Mouse (Mus musculus) left cerebral cortex, adult 11 months (tissue): ENCODE results near the gene Snrpd3.
"Not testable (repeated sequence)": the region's sequence is repeated elsewhere in the genome, so short reads cannot be mapped to it uniquely, and the experiment has no call there.

Experiments used
- DNase-seq: peaks from one replicate; pipeline ENCODE4 v3.0.0; 2022; ENCODE audit warnings: low spot score

Snrpd3 gene

DNA sequence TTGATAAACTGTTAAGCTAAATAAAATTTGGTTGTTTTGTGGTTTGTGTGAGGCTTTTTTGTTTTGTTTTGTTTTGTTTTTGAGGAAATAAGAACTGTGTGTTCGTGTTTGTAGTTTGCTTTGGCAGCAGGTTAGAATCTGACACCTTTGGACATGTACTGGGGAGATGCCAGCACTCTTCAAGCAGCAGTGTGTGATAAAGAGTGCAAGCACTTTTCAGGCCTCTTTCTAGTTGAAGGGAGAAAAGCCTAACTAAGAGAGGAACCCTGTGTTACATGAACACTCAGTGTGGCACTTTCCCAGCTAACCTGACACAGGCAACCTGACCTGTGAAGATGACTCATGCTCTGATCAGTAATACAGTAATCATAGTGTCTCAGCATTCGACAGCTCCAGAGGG lies 18.1 kb downstream of the Snrpd3 start:
- DNase-seq = no peak

DNA sequence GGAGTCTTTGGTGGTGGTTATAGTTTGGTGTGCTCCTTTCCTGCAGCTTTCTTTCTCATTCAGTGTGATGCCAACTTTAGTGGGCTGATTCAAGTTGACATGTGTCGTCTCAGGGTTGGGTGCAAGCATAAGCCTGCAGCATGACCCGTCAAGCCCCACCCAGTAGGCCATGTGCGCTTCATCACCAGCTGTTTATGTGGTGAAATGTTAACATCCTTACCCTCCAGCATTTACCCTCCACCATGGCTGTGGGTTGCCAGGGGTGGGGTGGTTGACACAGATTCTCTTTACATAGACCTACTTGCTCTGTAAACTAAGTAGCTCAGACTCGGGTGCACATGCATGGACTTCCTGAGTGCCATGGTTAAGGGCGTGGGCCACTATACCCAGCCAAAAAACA lies 18.8 kb downstream of the Snrpd3 start:
- DNase-seq = no peak

DNA sequence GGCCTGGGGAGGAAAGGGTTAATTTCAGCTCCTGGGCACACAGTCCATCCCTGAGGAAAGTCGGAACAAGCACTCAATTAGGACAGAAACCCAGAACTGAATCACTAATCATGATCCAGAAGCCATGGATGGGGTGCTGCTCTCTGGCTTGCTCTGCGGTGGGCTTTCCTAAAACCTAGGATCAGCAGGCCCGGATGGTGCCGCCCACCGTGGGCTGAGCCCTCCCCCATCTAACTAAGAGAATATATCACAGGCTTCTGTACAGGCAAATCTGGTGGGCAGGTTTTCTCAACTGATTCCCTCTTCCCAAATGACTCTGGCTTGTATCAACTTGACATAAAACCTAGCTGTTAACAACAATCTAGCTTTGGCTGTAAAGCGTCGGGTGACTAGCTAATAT lies 30.6 kb downstream of the Snrpd3 start:
- DNase-seq = no peak

DNA sequence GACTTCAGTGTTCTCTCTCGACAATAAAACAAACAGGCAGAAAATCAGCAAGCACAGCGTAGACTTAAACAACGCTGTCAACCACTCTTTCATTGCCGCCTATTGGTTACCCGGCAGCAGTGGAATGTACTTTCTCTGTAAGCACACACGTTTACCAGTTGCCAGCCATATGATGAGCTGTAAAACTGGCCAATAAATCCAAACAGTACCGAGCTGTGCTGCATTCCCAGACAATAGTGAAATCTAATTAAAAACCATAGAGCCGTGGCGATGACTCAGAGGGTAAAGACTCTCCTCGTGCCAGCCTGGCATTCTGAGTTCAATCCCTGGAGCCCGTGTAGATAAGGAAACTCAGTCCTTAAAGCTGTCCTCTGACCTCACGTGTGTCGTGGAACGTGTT lies 31.1 kb downstream of the Snrpd3 start:
- DNase-seq = no peak

DNA sequence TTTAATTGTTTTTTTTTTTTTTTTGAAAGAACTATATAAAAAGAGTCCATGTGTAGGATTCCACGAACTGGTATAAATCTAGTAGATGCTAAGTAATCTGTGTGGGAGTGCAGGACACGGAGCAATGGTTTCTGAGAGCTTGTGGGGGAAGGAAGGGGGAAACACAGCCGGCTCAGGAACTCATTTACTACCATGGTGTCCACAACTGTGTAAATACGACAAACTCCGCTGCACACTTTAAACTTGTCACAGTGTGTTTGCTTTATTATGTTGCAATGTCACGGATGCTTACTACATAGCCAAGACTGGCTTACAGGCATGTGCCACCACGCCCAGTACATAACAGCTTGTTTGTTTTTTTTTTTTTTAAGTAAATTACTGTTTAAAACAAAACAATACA lies 32.5 kb downstream of the Snrpd3 start:
- no peak for DNase-seq

DNA sequence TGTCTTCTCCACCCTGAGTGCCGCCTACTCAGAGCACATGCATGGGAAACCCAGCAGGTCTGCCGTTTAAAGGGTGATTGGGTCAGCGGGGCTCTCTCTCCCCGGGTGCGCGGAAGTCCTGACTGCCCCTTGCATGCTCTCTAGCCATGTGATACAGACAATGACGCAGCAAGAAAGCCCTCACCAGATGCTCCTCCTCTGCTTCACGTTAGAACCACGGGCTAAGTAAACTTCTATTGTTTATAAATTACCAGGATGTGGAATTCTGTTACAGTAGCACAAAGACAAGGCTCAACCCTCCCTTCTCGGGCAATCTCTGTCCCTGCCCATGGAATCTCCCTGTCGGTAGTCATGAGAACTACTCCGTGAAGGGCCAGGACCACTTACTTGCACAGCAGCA lies 33.8 kb downstream of the Snrpd3 start:
- no peak for DNase-seq

DNA sequence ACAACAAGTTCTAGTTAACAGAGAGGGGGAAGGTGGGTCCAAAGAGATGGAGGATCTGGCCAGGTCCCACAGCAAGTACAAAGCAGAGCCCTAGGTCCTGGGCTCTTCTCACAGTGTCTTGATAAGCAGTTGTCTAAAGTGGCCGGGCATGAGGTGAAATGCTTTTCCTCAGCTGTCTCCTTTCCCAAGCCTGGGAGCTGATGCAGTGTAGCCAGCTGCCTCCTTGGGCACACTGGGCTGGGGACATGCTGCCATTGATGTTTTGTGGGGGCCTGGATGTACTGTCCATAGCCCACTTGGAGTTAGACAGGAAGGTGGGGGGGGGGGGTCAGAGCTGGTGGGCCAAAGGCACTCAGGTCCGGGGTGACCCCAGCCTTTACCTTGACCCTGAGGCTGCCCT lies 34.8 kb downstream of the Snrpd3 start:
- no peak for DNase-seq

DNA sequence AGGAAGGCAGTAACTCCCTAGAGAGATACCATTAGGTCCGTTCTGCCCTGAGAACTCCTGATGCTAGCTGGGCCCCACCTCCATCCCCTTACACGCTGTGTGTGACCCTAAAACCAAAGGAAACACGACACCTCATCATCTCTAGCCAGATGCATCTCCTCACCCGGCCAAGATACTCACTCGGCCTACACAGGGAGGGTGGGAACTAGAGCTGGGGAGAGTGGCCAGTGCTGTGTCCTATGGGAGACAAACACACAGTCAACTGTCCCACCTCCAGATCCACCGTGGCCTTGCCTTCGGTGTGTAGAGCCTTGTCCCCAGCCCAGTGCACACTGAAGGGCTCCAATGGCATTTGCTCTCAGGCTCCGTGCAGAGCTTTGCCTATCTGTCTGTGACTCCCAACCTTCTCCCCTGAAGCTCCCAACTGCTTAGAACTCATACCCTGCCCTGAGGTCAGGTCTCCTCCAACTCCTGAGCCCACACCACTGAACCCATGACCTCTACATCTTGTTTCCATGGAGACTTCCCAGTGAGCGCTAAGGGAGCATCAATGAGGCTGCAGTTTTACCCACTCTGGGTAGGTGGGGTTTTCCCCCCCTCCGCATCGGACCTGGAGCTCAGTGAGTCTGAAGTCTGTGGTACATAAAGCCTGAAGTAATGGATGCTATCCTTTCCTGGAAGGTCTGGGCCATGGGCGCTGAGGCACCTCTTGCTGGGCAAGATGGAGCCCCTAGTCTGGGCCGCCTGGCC lies 35.5 kb downstream of the Snrpd3 start:
- DNase-seq = no peak

DNA sequence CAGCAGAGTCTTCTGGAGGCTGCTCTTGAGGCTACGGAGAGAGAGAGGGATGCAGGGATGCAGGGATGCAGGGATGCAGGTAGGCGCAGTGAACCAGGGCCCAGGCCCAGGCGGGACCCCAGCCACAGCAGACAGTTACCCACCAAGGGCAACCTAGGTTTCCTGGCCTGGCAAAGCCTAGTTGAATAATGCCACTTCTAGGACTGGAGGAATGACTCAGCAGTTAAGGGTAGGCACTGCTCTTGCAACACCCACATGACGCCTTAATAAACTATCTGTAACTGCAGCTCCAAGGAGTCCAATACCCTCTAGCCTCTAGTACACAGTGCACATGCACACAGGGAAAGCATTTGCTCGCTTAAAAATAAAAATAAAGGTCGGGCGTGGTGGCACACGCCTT lies 36.7 kb downstream of the Snrpd3 start:
- DNase-seq = no peak

DNA sequence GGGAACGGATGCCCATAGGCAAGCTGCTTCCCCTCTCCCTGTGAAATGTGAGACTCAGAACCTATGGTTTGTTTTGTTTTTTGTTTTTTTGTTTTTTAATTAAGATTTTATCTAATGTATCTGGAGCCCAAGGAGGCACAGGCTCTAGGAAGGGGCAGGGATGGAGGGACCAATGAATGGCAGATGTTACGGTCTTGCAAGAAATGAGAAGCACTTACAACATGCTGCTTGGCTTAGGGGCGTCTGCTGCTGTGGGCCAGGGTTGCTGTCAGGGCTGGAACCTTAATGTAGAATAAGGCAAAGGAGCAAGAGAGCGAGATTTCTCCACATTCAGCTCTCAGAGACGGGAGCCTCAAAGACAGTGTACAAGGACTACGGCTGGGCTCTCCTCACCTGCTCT lies 38.2 kb downstream of the Snrpd3 start:
- DNase-seq = no peak

DNA sequence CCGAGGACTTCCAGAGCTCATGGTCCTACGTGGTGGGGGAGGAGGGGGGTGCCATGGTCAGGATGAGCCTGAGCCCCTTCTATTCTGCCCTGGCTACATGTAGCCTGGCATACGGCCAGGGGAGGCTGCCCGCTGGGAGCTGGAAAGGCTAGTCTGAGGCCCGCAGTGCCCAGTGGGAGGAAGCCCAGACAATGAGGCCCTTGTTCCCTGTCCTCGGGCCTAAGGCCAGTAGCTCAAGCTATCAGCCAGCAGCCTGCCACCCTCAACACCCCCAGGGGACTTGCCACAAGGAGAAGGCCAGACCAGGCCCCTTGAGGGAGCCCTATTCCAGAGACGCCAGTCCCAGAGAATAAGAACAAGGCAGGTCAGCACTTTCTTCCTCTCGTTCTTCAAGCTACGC lies 38.7 kb downstream of the Snrpd3 start:
- DNase-seq = peak; percentile 76

DNA sequence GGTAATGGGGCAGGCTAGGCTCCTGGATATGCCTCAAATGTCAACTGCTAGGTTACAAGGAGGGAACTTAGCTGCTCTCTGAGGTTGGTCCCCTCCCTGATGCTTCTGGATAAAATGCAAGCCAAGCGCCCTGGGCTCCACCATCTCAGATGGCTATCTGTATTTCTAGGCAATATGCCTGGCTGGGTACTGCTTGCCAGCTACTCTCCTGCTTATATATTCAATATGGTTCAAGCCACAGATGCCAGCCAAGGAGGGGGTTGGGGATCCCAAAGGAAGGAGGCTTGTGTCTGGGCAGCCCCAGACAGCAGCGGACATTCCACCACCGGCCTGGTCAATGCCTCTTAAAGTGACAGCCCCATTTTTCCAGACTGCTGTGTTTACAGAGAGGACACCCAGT lies 41.2 kb downstream of the Snrpd3 start:
- no peak for DNase-seq

DNA sequence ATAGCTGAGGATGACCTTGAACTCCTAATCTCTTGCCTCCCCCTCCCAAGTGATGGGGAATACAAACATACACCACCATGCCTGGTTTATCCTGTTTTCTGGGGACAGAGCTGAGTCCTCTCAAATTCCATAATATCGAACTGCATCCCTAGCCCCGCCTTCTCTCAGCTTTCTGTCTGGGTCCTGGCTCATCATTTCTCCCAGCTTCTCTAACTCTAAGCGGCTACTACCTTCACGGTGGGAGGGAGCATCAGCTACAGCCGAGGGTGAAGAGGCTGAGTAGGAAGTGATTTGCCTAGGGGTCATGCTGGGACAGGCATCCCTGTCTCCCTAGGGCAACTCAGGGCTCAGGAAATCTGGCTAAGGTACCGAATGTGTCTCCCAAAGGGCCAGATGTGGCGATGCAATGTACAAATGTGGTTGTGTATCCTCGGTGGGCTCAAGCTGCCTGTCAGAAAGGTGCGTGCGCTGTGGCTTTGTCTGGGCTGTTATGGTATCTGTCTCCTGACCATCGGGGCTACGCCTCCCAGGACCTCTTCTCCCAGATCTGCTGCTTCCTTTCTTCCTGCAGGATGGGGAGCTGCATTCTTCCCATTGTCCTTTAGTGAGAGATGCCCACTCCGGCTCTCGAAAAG lies 41.8 kb downstream of the Snrpd3 start:
- no peak for DNase-seq

DNA sequence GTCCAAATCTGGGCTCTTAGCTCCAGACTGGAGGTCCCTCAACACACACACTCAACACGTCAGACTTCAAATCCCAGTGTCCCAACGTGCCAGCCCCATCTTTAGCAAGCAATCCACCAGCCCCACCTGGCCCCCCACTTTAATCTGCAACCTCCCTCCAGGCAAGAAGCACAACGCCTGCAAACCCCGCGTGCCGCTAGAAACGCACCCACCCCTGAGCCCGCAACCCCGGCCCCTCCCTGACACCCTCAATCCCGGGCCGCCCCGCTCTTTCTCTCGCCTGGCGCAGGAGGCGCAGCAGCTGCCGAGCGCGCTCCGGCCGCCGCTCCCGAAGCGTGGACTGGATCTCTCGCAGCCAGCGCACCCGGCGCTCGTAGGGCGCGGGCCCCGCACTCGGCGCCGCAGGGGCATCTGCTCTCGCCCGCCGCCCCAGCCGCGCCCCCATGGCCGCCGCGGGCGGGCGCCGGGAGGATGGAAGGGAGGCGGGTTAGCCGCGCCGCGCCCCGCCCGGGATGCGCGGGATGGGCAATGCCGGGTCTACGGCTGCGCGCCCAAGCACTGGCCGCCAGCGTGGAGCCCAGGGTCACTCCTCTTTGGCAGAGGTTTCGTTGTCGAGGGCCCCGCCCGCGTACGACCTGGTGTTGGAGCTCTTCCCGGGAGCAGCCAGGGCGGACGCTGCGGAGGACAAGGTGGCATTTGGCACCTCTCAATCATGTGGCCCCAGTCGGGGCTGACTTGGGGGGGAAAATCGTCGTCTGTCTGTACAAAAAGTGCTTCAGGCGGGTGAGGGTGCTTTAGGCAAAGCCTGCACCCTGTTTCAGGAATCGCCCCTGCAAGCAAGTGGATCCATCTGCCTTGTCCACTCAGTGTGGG lies 42.6 kb downstream of the Snrpd3 start, which contains the start of gene Lrrc75b:
Gene Lrrc75b (minus strand): TSS at position 655 of the 873 bp plus-strand sequence.
- DNase-seq = no peak

DNA sequence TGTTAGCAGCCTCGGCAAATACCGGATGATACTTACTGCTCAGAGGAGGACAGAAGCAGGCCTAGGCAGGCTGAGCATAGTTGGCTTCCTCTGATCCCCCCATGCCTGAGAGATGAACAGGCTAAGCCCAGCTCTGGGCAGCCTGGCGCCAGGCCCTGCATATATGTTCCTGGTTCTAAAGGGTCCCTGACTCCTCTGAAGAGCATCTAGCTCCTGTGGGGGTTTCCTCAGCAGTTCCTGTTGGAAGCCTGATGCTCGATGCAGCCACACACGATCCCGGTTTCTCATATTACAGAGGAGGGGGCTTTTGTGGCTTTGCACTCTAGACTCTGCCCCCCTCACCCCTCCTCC lies 43.2 kb downstream of the Snrpd3 start:
- no peak for DNase-seq

DNA sequence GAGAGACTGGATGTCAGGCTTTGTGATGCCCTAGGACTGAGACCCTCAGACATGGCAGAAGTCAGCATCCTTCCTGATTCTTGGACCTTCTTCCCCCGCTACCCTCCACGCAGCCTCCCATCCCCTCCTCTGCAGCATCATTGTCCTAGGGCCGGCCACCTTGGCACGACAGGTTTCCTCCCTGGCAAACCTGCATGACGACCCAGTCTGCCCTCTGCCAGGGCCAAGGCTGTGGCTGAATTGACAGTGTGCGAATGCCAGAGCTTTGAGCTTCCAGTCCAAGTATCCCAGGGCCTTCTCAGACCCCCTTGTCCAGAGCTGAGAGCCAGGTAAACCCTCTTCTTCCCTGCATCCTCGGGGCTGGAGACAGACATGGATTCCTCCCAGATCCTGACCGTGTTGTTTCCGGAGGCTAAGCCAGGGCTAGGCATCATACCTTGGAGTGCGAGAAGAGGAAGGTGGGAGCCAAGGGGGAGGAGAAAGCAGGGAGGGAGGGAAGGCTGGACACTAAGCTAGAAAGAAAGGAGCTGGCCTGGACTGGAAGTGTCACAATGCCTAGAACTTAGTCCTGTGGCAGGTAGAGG lies 43.8 kb downstream of the Snrpd3 start, which contains the start of gene Ggt1:
Gene Ggt1 (plus strand): TSS at position 534 of the 584 bp plus-strand sequence.
- DNase-seq = no peak

DNA sequence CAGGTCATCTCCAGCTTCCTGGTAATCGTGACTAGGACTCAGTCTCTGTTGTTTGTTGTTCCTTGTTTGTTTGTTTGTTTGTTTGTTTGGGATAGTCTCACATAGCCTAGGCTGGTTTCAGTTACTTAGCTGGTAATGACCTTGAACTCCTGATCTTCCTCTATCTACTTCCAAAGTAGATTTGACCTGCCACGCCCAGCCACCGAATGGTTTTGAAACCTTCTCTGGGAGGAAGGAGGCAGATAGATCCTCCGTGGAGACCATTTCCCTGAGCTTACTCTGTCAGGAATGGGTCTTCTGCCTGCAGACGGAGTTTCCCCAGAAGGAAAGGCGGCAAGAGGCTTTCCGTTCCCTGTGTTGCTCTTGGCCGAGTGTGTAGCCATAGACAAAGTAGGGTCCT lies 45.2 kb downstream of the Snrpd3 start:
- no peak for DNase-seq

DNA sequence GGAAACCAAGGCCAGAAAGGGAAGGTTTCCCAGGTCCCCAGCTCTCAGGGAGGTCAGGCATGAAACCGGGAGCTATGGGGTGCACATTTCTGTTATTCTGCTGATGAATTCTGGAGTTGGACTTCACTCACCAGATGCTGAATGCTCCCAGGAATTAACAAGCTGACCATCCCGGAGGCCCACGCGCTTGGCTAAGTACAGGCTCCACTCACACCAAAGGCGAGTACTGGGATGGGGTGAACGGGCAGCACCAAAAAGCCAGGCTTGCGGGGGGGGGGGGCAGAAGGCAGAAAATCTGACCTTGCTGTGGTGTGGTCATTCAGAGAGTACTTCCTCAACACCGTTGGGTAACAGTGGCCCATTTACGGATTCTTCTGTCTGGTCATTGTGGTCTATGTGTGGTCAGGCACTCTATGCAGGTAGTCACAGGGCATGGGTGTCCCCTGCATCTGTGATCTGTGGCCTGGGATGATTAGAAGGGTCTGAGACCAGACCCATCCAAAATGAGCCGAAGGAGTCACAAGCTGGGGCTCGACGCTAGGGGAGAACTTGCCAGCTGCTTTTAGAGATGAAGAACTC lies 47.4 kb downstream of the Snrpd3 start:
- DNase-seq = no peak

DNA sequence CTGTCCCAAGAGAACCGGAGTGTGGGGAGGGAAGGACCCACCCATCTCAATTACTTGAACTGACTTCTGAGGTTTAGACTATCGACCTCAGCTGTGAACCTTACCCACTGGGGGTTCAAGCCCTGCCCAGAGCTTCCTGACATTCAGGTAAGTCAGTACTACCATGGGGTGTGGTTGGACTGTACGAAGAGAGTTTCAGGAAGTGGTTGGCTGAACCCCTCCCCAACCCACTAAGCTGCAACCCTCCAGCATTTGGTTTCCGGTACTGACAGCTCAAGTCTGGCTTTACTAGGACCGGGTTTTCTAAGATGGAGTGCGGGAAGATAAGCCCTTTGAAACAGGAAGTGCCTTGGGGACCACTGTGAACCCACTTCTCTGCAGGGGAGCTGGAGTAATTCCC lies 48.1 kb downstream of the Snrpd3 start:
- no peak for DNase-seq

DNA sequence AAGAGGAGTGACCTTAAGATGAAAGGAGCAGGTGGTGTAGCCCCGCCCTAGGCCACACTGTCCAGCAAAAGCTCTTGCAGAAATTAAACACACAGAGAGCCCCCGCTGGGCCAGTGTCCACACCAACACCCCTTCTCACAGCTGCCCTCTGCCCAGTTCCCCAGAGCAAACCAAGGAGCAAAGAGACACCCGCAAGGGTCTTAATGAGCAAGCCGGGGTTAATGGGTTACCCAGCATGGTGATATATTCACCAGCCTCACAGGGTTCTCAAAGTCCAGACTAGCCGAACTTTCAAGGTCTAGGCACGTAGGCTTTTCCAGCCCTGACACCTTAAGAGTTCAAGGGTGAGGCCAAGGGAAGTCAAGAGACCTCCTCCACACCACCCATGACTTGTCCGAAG lies 48.6 kb downstream of the Snrpd3 start:
- no peak for DNase-seq

DNA sequence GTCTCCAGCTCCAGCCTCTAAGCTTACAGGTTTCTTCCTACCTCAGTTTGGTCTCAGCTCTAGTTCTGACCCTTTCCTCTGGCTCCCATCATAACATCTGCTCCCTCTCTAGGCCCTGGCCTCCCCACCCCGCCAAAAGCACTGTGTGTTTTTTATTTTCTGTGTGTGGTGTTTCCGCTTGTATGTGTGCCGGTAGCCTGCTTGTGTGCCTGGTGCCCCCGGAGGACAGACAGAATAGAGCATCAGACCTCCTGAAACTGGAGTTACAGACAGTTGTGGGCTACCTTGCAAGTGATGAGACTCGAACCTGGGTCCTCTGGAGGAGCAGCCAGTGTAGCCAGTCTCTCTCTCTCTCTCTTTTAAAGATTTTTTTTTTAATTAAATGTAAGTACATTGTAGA lies 49.0 kb downstream of the Snrpd3 start:
- no peak for DNase-seq

DNA sequence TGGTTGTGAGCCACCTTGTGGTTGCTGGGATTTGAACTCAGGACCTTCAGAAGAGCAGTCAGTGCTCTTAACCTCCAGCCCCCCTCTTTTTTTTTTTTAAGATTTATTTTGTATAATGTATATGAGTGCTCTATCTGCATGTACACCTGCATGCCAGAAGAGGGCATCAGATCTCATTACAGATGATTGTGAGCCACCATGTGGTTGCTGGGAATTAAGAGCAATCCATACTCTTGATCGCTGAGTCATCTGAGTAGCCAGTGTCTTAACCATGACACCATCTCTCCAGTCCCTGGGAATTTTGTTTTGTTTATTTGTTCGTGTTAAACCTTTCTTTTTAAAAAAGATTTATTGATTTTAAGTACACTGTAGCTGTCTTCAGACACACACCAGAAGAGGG lies 49.4 kb downstream of the Snrpd3 start:
- DNase-seq = not testable (repeated sequence)
